Mouse (Mus musculus): Measurements from ENCODE around the gene Mrps36.
A peak's percentile ranks its signal among the peaks of the same experiment; 100 is the strongest.
"Not testable (repeated sequence)": the region's sequence is repeated elsewhere in the genome, so short reads cannot be mapped to it uniquely, and the experiment has no call there.

Gene Mrps36

GRCm38 (mm10) chr13:100732756-100733155, 11.7 kb downstream of the Mrps36 start:
- no peak for DNase-seq (ENCODE audit: low spot score in 2 of 2)

DNA sequence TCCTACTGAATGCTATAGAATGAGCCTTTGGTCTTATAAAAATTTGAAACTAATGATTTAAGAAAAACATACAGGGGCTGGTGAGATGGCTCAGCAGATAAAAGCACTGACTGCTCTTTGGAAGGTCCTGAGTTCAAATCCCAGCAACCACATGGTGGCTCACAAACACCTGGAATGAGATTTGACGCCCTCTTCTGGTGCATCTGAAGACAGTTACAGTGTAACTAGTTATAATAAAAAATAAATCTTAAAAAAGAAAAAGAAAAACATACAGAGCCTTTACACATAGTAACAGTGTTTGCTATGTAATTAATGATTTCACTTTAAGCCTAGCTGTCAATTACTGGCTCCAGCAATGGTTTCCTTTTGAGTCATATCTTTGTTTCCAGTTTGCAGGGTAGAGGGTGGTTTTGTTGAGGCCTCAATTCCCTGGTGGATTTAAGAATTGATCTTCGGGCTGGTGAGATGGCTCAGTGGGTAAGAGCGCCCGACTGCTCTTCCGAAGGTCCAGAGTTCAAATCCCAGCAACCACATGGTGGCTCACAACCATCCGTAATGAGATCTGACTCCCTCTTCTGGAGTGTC, 12.9 kb downstream of the Mrps36 start:
- DNase-seq (ENCODE audit: low spot score in 2 of 2), result not testable (repeated sequence)

DNA sequence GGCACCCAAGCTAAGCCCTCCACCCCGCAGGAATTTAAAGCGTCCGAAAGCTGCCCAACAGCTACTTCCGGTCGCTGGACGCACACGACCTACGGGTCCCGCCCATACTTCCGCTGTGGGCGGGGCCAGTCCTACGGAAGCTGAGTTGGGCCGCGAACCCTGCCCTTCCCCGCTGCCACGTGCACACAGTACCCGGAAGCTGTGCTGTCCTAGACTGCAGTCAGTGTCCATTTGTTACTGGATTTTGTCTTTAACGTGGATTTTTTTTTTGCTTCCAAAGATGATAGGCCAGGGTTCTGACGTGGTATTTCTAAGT, 13.6 kb downstream of the Mrps36 start, which contains the start of gene Cdk7:
Cdk7 (minus strand) TSS at position 79 of the 316 bp plus-strand sequence.
- DNase-seq (ENCODE audit: low spot score in 2 of 2), result peak; percentile 86 to 93

DNA sequence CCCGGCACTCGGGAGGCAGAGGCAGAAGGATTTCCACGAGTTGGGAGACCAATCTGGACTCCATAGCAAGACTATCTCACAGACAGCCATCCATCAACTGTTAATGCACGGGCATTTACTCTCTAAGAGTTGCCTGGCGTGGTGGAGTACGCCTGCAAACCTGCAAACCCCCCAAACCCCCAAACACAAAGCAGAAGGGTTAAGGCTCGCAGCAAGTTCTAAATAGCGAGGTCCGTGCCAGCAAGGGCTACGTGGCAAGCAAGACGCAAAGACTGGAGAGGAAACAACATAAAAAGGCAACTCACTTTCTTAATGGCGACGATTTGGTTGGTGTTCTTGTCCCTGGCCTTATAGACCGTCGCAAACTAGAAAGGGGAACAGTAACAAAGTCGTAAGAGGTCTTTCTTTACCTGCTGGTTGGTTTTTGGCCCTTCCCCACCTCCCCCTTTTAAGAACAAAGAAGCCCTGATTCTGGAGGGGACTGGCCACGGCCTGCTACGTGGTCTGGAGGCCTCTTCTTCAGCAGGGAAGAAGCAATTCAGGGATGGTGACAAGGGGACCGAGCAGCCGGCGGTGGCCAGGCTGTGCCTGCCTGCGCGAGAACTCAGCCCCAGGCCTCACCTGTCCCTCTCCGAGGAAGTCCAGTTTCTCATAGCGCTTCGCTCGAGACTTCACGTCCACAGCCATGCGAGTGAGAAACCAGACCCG, 14.2 kb downstream of the Mrps36 start:
- DNase-seq (ENCODE audit: low spot score in 2 of 2), result peak in 1 of 2 experiments; percentile 3

DNA sequence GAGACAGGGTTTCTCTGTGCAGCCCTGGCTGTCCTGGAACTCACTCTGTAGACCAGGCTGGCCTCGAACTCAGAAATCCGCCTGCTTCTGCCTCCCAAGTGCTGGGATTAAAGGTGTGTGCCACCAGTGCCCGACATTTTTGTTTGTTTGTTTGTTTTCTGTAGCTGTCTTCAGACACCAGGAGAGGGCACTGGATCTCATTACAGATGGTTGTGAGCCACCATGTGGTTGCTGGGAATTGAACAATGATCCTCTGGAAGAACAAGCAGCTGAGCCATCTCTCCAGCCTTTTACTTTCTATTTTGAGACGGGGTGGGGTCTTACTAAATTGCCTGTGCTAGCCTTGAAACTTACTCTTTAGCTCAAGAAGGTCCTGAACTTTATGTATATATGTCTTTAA, 15.9 kb downstream of the Mrps36 start:
- DNase-seq (ENCODE audit: low spot score in 2 of 2), result not testable (repeated sequence)

- DNase-seq (ENCODE audit: low spot score in 2 of 2), result no peak
Measured at GRCm38 (mm10) chr13:100728086-100728485, 16.4 kb downstream of the Mrps36 start.

DNA sequence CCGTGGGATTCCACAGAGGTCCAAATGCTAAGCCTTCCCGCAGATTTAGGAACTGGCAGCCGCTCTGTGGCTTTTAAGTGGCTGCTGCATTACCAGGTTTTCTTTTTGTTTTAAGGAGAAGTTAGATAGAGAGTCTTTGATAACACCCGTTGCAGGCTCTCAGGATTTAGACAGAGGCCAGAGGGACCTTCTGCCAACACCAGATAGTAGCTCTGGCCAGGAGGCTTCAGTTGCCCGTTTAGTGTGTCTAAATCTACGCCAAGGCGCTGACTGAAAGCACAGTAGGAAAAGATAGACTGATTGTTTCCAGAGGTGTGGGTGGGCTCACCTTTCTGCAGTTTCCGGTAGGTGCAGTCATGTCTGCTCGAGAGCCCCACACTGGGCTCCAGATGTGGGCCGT, 19.3 kb downstream of the Mrps36 start:
- DNase-seq (ENCODE audit: low spot score in 2 of 2), result no peak

- DNase-seq (ENCODE audit: low spot score in 2 of 2), result no peak
Measured at GRCm38 (mm10) chr13:100724051-100724754, 20.3 kb downstream of the Mrps36 start.

- no peak for DNase-seq (ENCODE audit: low spot score in 2 of 2)
Measured at GRCm38 (mm10) chr13:100721656-100722055, 22.8 kb downstream of the Mrps36 start.

GRCm38 (mm10) chr13:100715467-100715866, 29.0 kb downstream of the Mrps36 start:
- DNase-seq (ENCODE audit: low spot score in 2 of 2), result no peak

DNA sequence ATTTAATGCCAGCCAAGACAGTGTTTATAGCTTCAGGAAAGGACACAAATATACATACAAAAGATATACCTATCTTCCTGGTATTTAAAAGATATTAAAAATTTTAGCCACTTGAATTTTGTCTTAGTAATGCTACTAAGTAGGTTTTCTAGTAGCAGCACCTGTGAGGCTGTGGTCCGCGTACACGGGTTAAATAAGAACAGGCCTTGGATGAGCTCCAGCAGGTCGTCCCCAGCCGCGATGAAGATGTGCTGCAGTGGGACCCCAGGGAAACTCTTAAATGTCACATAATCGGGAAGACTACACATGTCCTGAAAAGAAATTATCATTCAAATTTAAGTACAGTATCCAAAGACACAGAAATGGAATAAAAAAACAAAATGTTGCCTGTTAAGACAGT, 38.3 kb downstream of the Mrps36 start:
- DNase-seq (ENCODE audit: low spot score in 2 of 2), result no peak

DNA sequence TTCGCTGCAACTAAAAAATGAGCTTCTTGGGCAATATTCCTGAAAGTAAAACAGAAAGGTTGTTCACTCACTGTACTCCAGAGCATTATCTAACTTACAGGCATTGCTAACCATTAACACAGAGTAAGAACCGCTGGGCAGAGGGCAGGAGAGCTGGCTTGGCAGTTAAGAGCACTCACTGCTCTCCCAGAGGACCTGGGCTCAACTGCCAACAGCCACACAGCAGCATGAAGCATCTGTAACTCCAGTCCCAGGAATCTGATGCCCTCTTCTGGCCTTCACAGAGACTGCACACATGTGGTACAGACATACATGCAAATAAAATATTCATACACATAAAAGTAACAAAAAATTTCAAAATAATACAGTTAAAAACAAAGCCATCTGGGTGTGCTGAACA, 41.0 kb downstream of the Mrps36 start:
- no peak for DNase-seq (ENCODE audit: low spot score in 2 of 2)

GRCm38 (mm10) chr13:100698866-100699265, 45.6 kb downstream of the Mrps36 start:
- no peak for DNase-seq (ENCODE audit: low spot score in 2 of 2)

DNA sequence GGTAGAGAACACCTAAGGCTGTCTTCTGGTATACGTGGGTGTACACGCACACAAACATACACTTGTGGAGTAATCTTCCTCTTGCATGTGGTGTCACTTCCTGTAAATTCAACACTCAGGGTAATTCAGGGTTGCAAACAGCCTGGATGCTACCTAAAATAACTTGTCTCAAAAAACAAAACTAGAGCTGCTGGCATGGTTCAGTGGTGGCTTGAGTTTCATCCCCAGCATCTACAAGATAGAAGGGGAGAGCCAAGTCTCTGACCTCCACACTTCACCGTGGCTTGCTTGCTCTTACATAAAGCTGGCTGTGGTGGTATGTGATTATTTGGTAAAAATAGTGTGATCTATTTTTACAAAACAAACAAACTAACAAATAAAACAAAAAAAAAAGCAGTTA, 46.9 kb downstream of the Mrps36 start:
- DNase-seq (ENCODE audit: low spot score in 2 of 2), result no peak

GRCm38 (mm10) chr13:100687513-100687912, 56.9 kb downstream of the Mrps36 start:
- no peak for DNase-seq (ENCODE audit: low spot score in 2 of 2)

All from urinary bladder, postnatal 36 days (tissue).